Comparison of ENCODE assay signal across 26 mouse cellular contexts in the genomic region with DNA sequence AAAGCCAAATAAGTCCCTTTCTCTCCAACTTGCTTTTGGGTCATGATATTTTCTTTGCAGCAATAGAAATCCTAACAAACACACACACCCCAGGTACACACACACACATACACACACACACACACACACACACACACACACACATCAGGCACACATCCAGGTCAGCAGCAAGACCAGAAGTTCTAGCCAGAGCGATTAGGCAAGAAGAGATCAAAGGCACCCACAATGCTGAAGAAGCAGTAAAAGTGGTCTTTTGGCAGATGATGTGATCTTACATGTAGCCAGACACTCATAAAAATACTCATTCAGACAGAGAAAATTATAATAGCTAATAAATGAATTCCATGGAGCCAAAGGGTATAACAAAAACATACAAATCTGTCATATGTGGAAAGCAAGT. TPM values are rescaled to one million over a fixed set of nuclear protein-coding genes. Genes with fewer than 3 reads are reported as not detected.
DNase-seq lines count a peak whose midpoint lies in the region; ATAC-seq and TF ChIP-seq lines count a peak whose summit lies in the region.
"Had no signal": no experiment of that assay in that cellular context is flagged by ENCODE, and none has a peak within 500 bp of the region (broad histone marks: within the 10 kb centered on the region; RNA-seq: fewer than 3 reads in every experiment).

No protein-coding gene starts in this region.

- H3K27ac ChIP-seq in lung, embryonic 15.5 days: peak overlapping the region; percentile 24; the same call in 1 of the 2 replicates
- H3K27ac ChIP-seq in CH12.LX (ENCODE audit: insufficient read depth, low read depth): peak overlapping the region; percentile 98
- H3K27ac ChIP-seq in heart, embryonic 12.5 days (ENCODE audit: poor library complexity, severe bottlenecking): no peak overlapping the region
- H3K27ac ChIP-seq: embryonic facial prominence, embryonic 15.5 days; forebrain, embryonic 10.5 days; gastrocnemius, adult 2 months; heart, embryonic 13.5 days had no signal

- ATAC-seq in lung, embryonic 15.5 days (ENCODE audit: borderline replicate concordance, extremely low read depth, low FRiP score, low TSS enrichment): no peak
- ATAC-seq in heart, embryonic 12.5 days (ENCODE audit: insufficient number of reproducible peaks, low FRiP score): no peak
- ATAC-seq: CD4-positive, CD25-positive, alpha-beta regulatory T cell, adult 4 months; forebrain, embryonic 14.5 days had no signal

- no peak overlapping the region for H3K4me2 ChIP-seq in lung, embryonic 15.5 days
- H3K4me2 ChIP-seq in CH12.LX (ENCODE audit: insufficient read depth, low read depth, poor library complexity, severe bottlenecking): no peak overlapping the region
- no peak overlapping the region for H3K4me2 ChIP-seq in heart, embryonic 12.5 days
- H3K4me2 ChIP-seq: embryonic facial prominence, embryonic 15.5 days; heart, embryonic 13.5 days had no signal

- TF ChIP-seq POLR2A in CH12.LX (IDR thresholded peaks at IDR 0.05; ENCODE audit: low read depth, low read length): no peak

- TF ChIP-seq RAD21 in CH12.LX (IDR thresholded peaks at IDR 0.05; ENCODE audit: low read depth, low read length): no peak

- no peaks in the 10 kb centered on the region for H3K9me3 ChIP-seq in lung, embryonic 15.5 days
- peaks cover 5% of the 10 kb centered on the region for H3K9me3 ChIP-seq in CH12.LX (replicated peaks; ENCODE audit: low read length)
- H3K9me3 ChIP-seq in heart, embryonic 12.5 days (replicated peaks): no peaks in the 10 kb centered on the region
- H3K9me3 ChIP-seq: embryonic facial prominence, embryonic 15.5 days; forebrain, embryonic 10.5 days; heart, embryonic 13.5 days had no signal

- no peak for TF ChIP-seq EP300 in CH12.LX (IDR thresholded peaks at IDR 0.05; ENCODE audit: low read length)

- peak; percentile 65 for DNase-seq in kidney, postnatal 14 days
- DNase-seq in kidney, adult 18-20 months: no peak
- DNase-seq in lung, postnatal 25 days (ENCODE audit: low spot score): no peak
- DNase-seq in A20 (ENCODE audit: low read depth, low spot score) (peak; percentile 23), CH12.LX (ENCODE audit: extremely low read depth) (no peak)
- DNase-seq: adrenal gland, postnatal 10 days; B cell, adult 2 months; cerebellum, adult 11 months; cerebellum, adult 8-10 months; cerebellum, postnatal 14 days; embryo, embryonic 11 days; gastrocnemius, adult 2 months; gastrocnemius, postnatal 25 days; heart, postnatal 36 days had no signal

- in situ Hi-C loops in CH12.LX (cut with MboI; ENCODE audit: low pct_ligation_motif_present, low pct_unique_long_range_greater_than_20kb, low sequenced_read_pairs): no loop called here

- H3K4me3 ChIP-seq in lung, embryonic 15.5 days: no peak overlapping the region
- no peak overlapping the region for H3K4me3 ChIP-seq in CH12.LX (replicated peaks in 1 of 3; ENCODE audit: low read depth in 2 of 3, low read length in 2 of 3, poor library complexity in 1 of 3)
- H3K4me3 ChIP-seq in heart, embryonic 12.5 days: no peak overlapping the region
- H3K4me3 ChIP-seq: embryonic facial prominence, embryonic 15.5 days; erythroblast, embryonic 14.5 days; forebrain, embryonic 10.5 days; gastrocnemius, adult 2 months; heart, embryonic 13.5 days had no signal

- TF ChIP-seq CTCF in CH12.LX (conservative IDR thresholded peaks at IDR 0.05 in 1 of 2, IDR thresholded peaks at IDR 0.05 in 1 of 2; ENCODE audit: low read depth in 2 of 2, low read length in 2 of 2): no peak

- no peaks in the 10 kb centered on the region for H3K27me3 ChIP-seq in lung, embryonic 15.5 days
- no peaks in the 10 kb centered on the region for H3K27me3 ChIP-seq in CH12.LX (replicated peaks)
- no peaks in the 10 kb centered on the region for H3K27me3 ChIP-seq in heart, embryonic 12.5 days (replicated peaks)
- H3K27me3 ChIP-seq: embryonic facial prominence, embryonic 15.5 days; heart, embryonic 13.5 days had no signal

- no peak overlapping the region for H3K9ac ChIP-seq in lung, embryonic 15.5 days
- no peak overlapping the region for H3K9ac ChIP-seq in CH12.LX (ENCODE audit: insufficient read depth, low read depth)
- H3K9ac ChIP-seq in heart, embryonic 12.5 days: no peak overlapping the region
- H3K9ac ChIP-seq: embryonic facial prominence, embryonic 15.5 days; heart, embryonic 13.5 days had no signal

- H3K36me3 ChIP-seq in lung, embryonic 15.5 days: no peaks in the 10 kb centered on the region
- H3K36me3 ChIP-seq in CH12.LX (replicated peaks in 1 of 2; ENCODE audit: control insufficient read depth in 1 of 2, insufficient read depth in 1 of 2, low read length in 1 of 2): no peaks in the 10 kb centered on the region
- H3K36me3 ChIP-seq in heart, embryonic 12.5 days: no peaks in the 10 kb centered on the region
- H3K36me3 ChIP-seq: embryonic facial prominence, embryonic 15.5 days; forebrain, embryonic 10.5 days; heart, embryonic 13.5 days had no signal

- dilution Hi-C loops in CH12.LX (cut with MboI; ENCODE audit: extremely low pct_ligation_motif_present, extremely low pct_unique_long_range_greater_than_20kb, low sequenced_read_pairs): no loop called here

- peaks cover 35% of the 10 kb centered on the region for H3K4me1 ChIP-seq in lung, embryonic 15.5 days
- H3K4me1 ChIP-seq in CH12.LX (ENCODE audit: control insufficient read depth in 1 of 2, insufficient read depth in 2 of 2): peaks cover 27 to 78% of the 10 kb centered on the region in 2 experiments
- peaks cover 33% of the 10 kb centered on the region for H3K4me1 ChIP-seq in heart, embryonic 12.5 days (replicated peaks)

- WGBS in lung, embryonic 15.5 days: 48% methylated on average over 1 of the region's 1 CpGs
- 97% methylated on average over 1 of the region's 1 CpGs for whole genome bisulfite sequencing in heart, embryonic 12.5 days

- H3K79me2 ChIP-seq in CH12.LX (replicated peaks; ENCODE audit: control insufficient read depth, extremely low read depth, insufficient read depth, poor library complexity, severe bottlenecking): no peaks in the 10 kb centered on the region

TF ChIP-seq in CH12.LX, 34 proteins besides CTCF, POLR2A, EP300 and RAD21:
- TF ChIP-seq ZKSCAN1 (IDR thresholded peaks at IDR 0.05; ENCODE audit: borderline replicate concordance, low read depth, low read length) (no peak), NRF1 (IDR thresholded peaks at IDR 0.05; ENCODE audit: low read depth, low read length) (no peak), KAT2A (IDR thresholded peaks at IDR 0.05; ENCODE audit: insufficient replicate concordance, low read length) (no peak), USF1 (IDR thresholded peaks at IDR 0.05; ENCODE audit: low read depth, low read length) (no peak), RCOR1 (conservative IDR thresholded peaks at IDR 0.05; ENCODE audit: low read depth, low read length) (no peak), JUN (IDR thresholded peaks at IDR 0.05; ENCODE audit: insufficient read depth, low read depth, low read length) (no peak), UBTF (IDR thresholded peaks at IDR 0.05; ENCODE audit: low read depth, low read length) (no peak), MYC (IDR thresholded peaks at IDR 0.05; ENCODE audit: low read depth, low read length) (no peak), SMC3 (IDR thresholded peaks at IDR 0.05; ENCODE audit: low read depth, low read length) (no peak), HCFC1 (IDR thresholded peaks at IDR 0.05; ENCODE audit: low read depth, low read length) (no peak), MAZ (IDR thresholded peaks at IDR 0.05; ENCODE audit: low read depth, low read length) (no peak), CHD1 (IDR thresholded peaks at IDR 0.05; ENCODE audit: low read depth, low read length) (no peak), TCF12 (IDR thresholded peaks at IDR 0.05; ENCODE audit: low read depth, low read length) (no peak)
TF ChIP-seq in CH12.LX: peak in this region for 0.

RNA-seq across cellular contexts. Expression of a gene that starts 41.0 kb away (rescaled TPM):
- polyA plus RNA-seq in lung, embryonic 15.5 days (2015; fragmentation: Nextera tagmentation; extraction: Ambion mirVana): 16.2 and 16.3 TPM in 2 replicates
- total RNA-seq in CH12.LX (2012; rRNA removed) (4.0 and 4.7 TPM in 2 replicates), CH12.LX (2014; rRNA removed) (2.6 and 2.9 TPM in 2 replicates)
- 8.2 and 10.1 TPM in 2 replicates for polyA plus RNA-seq in CH12.LX (2012; ENCODE audit: insufficient read length, low read depth)
- polyA plus RNA-seq in heart, embryonic 12.5 days (2016; fragmentation: Nextera tagmentation; extraction: Ambion mirVana): 16.5 and 18.3 TPM in 2 replicates

RNA-seq across cellular contexts. Expression of a gene that starts 52.4 kb away (rescaled TPM):
- polyA plus RNA-seq in lung, embryonic 15.5 days (2015; fragmentation: Nextera tagmentation; extraction: Ambion mirVana): not detected in 2 replicates
- total RNA-seq in CH12.LX (2012; rRNA removed): not detected in 2 replicates
- total RNA-seq in CH12.LX (2014; rRNA removed): not detected in 2 replicates
- polyA plus RNA-seq in CH12.LX (2012; ENCODE audit: insufficient read length, low read depth): not detected in 2 replicates
- 0.24 and 0.27 TPM in 2 replicates for polyA plus RNA-seq in heart, embryonic 12.5 days (2016; fragmentation: Nextera tagmentation; extraction: Ambion mirVana)
- total RNA-seq: common myeloid progenitor, adult 5-6 weeks; gastrocnemius, adult 2 months; gastrocnemius, postnatal 25 days; granulocyte monocyte progenitor cell, adult 5-6 weeks; MEL had no signal
- polyA plus RNA-seq: CD4-positive, CD25-positive, alpha-beta regulatory T cell, adult 4 months; erythroblast, embryonic 14.5 days; forebrain, embryonic 10.5 days; forebrain, embryonic 14.5 days; heart, embryonic 13.5 days; heart, postnatal 0 days had no signal

Comparison
In these comparisons a context has a peak if more than half of its experiments do, and no peak if none do; other contexts are left out.
1. DNase-seq: peak in kidney, postnatal 14 days (single experiment) and A20 (single experiment); none in kidney, adult 18-20 months (single experiment), lung, postnatal 25 days (single experiment) and CH12.LX (single experiment).